Mouse (Mus musculus): Measurements from ENCODE around the gene Dirc2. TPM values are rescaled to one million over a fixed set of nuclear protein-coding genes. Genes with fewer than 3 reads are reported as not detected.

The Dirc2 gene
- total and polyA plus RNA-seq, 3 experiments, result 21.3 to 41.0 (median 27.5) TPM

- DNase-seq, result no peak
These were observed 6.7 kb upstream of the Dirc2 start for GRCm38 (mm10) chr16:35775835-35776234.

GRCm38 (mm10) chr16:35772598-35772997, 3.4 kb upstream of the Dirc2 start:
- no peak for DNase-seq

GRCm38 (mm10) chr16:35771606-35772005, 2.5 kb upstream of the Dirc2 start:
- no peak for DNase-seq

GRCm38 (mm10) chr16:35771141-35771540, 2.0 kb upstream of the Dirc2 start:
- no peak for DNase-seq

GRCm38 (mm10) chr16:35769878-35770657, 912 bp upstream of the Dirc2 start, which contains the start of gene Hspbap1:
Gene Hspbap1 (plus strand): TSS chr16:35770375.
- peak; percentile 95 for DNase-seq

GRCm38 (mm10) chr16:35768469-35768784, 729 bp downstream of the Dirc2 start:
- DNase-seq, result peak; percentile 21

- DNase-seq, result no peak
These were observed 2.8 kb downstream of the Dirc2 start for GRCm38 (mm10) chr16:35766366-35766765.

GRCm38 (mm10) chr16:35765449-35765848, 3.7 kb downstream of the Dirc2 start:
- no peak for DNase-seq

- no peak for DNase-seq
These were observed 4.2 kb downstream of the Dirc2 start for GRCm38 (mm10) chr16:35764941-35765340.

- no peak for DNase-seq
These were observed 5.4 kb downstream of the Dirc2 start for GRCm38 (mm10) chr16:35763590-35764296.

- DNase-seq, result no peak
These were observed 9.8 kb downstream of the Dirc2 start for GRCm38 (mm10) chr16:35759401-35759800.

GRCm38 (mm10) chr16:35756697-35757096, 12.5 kb downstream of the Dirc2 start:
- DNase-seq, result no peak

GRCm38 (mm10) chr16:35755502-35756334, 13.4 kb downstream of the Dirc2 start:
- no peak for DNase-seq

GRCm38 (mm10) chr16:35753926-35754325, 15.2 kb downstream of the Dirc2 start:
- DNase-seq, result no peak

GRCm38 (mm10) chr16:35751841-35752240, 17.3 kb downstream of the Dirc2 start:
- no peak for DNase-seq

GRCm38 (mm10) chr16:35749385-35749784, 19.8 kb downstream of the Dirc2 start:
- DNase-seq, result no peak

- DNase-seq, result no peak
These were observed 20.9 kb downstream of the Dirc2 start for GRCm38 (mm10) chr16:35748237-35748603.

GRCm38 (mm10) chr16:35747417-35748236, 21.5 kb downstream of the Dirc2 start:
- DNase-seq, result no peak

- DNase-seq, result no peak
These were observed 26.8 kb downstream of the Dirc2 start for GRCm38 (mm10) chr16:35742251-35742937.

- no peak for DNase-seq
These were observed 27.5 kb downstream of the Dirc2 start for GRCm38 (mm10) chr16:35741621-35742020.

- DNase-seq, result no peak
These were observed 28.2 kb downstream of the Dirc2 start for GRCm38 (mm10) chr16:35740943-35741342.

All from adrenal gland, adult 2 months (tissue).